Mouse (Mus musculus) lung, postnatal 0 days (tissue): ENCODE measurements around the gene Als2cr12.
"Not testable (repeated sequence)": the region's sequence is repeated elsewhere in the genome, so short reads cannot be mapped to it uniquely, and the experiment has no call there.

Experiments
- CTCF ChIP-seq: IDR thresholded peaks from 2 replicates; pipeline ENCODE4 v1.5.1; 2016; ENCODE audit warnings: antibody characterized with exemption, mild to moderate bottlenecking
- EP300 ChIP-seq: IDR thresholded peaks from 2 replicates; pipeline ENCODE4 v1.6.1; 2016; ENCODE audit warnings: antibody characterized with exemption, mild to moderate bottlenecking, control low read depth

DNA sequence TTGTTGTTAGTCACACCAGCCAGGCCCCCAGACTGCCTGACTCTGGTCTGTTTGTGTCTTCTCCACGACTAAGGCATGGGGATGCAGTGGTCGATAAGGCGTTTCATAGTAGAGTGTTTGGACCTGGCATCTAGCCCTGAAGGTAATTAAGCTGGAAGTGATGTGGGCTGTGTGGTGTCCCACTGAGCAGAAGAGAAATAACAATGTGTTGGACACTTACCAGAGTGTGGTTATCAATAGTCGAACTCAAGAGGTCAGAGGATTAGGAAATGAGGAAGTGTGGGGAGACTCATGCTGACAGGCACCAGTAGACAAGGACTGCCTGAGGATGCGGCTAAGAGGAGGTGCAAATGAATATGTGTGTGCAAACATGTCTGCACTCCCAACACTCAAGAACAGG is 17.4 kb downstream of the Als2cr12 start:
- TF ChIP-seq EP300, CTCF: not testable (repeated sequence)
